Mouse (Mus musculus) heart, embryonic 16.5 days (tissue): ENCODE results near the gene Wipf1. TPM values are rescaled to one million over a fixed set of nuclear protein-coding genes. Genes with fewer than 3 reads are reported as not detected.
A peak's percentile ranks its signal among the peaks of the same experiment; 100 is the strongest.

Source experiments
- ATAC-seq: fragments of 200-750 bp; cut with Nextera tagmentation; replicated peaks from 2 replicates; pipeline ENCODE4 v1.8.0; 2017; ENCODE audit warnings: moderate number of reproducible peaks; ENCODE audit not compliant: insufficient read depth, low FRiP score; ENCODE audit errors: extremely low read depth
- H3K27ac ChIP-seq: fragments of 300-500 bp; sonication (generic); 2 replicates; pipeline ENCODE4 v1.5.1; 2014; ENCODE audit warnings: mild to moderate bottlenecking, low read length, control low read depth, moderate library complexity
- H3K27me3 ChIP-seq: fragments of 300-500 bp; sonication (generic); 2 replicates; pipeline ENCODE4 v1.6.1; 2014; ENCODE audit warnings: low read length, mixed read lengths; ENCODE audit not compliant: control insufficient read depth, insufficient read depth
- H3K36me3 ChIP-seq: fragments of 300-500 bp; sonication (generic); 2 replicates; pipeline ENCODE4 v1.6.1; 2014; ENCODE audit not compliant: control insufficient read depth, insufficient read depth
- H3K4me1 ChIP-seq: fragments of 300-500 bp; sonication (generic); 2 replicates; pipeline ENCODE4 v1.6.1; 2014; ENCODE audit warnings: low read length, mixed read lengths; ENCODE audit not compliant: control insufficient read depth, insufficient read depth
- H3K4me2 ChIP-seq: fragments of 300-500 bp; sonication (generic); 2 replicates; pipeline ENCODE4 v1.6.1; 2014; ENCODE audit warnings: low read depth, mild to moderate bottlenecking, control low read depth, low read length
- H3K4me3 ChIP-seq: fragments of 300-500 bp; sonication (generic); 2 replicates; pipeline ENCODE4 v1.5.1; 2014; ENCODE audit warnings: mild to moderate bottlenecking, control low read depth, low read length
- H3K9ac ChIP-seq: fragments of 300-500 bp; sonication (generic); 2 replicates; pipeline ENCODE4 v1.6.1; 2014; ENCODE audit warnings: low read length, control low read depth
- H3K9me3 ChIP-seq: fragments of 300-500 bp; sonication (generic); replicated peaks from 2 replicates; pipeline ENCODE4 v1.6.1; 2016; ENCODE audit warnings: low read length; ENCODE audit not compliant: control insufficient read depth
- WGBS: fragments of 180-500 bp; shearing (Covaris S2); extraction: QIAGEN DNeasy Blood & Tissue Kit; methylation state at CpG from one replicate; pipeline ENCODE4 v1.1.7; 2014; 5-methylcytosine and 5-hydroxymethylcytosine counted together
- polyA plus RNA-seq: library from polyadenylated mRNA; unstranded; fragments of >200 nt; fragmentation: Nextera tagmentation; extraction: Ambion mirVana; gene quantifications from 2 replicates; pipeline ENCODE4 v1.2.1, GENCODE M21; 2015

Wipf1 gene
- polyA plus RNA-seq, 1 experiment from 2014 or later, result 7.4 TPM

DNA sequence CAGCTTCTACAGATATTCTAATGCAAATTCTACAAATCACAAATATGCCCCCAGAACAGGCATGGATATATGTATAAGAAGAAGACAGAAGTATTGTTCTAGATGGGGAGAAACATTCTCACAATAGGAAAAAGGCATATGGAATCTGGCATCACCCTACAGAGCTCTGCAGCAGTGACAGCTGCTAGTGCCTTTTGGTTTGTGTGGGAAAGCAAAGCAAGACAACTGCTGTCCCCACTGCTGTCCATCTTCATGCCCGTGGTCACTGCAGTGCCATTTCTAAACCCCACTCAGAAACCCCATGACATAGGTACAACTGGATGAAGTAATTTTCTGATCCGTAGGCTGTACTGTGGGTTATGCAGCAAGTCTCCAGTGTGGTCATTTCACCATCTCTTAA lies 136.8 kb downstream of the Wipf1 start:
- Histone ChIP-seq H3K27ac (no peak overlapping the region), H3K9ac (no peak overlapping the region), H3K27me3 (no peaks in the 10 kb centered on the region), H3K9me3 (no peaks in the 10 kb centered on the region), H3K4me3 (no peak overlapping the region), H3K36me3 (no peaks in the 10 kb centered on the region), H3K4me2 (no peak overlapping the region), H3K4me1 (no peaks in the 10 kb centered on the region)
- WGBS, result 76% methylated on average over 2 of the region's 2 CpGs
- ATAC-seq, result no peak

- Histone ChIP-seq H3K4me3 (no peak overlapping the region), H3K4me1 (peaks cover 5% of the 10 kb centered on the region; the same call in 1 of the 2 replicates), H3K9ac (no peak overlapping the region), H3K27me3 (no peaks in the 10 kb centered on the region), H3K27ac (no peak overlapping the region), H3K4me2 (no peak overlapping the region), H3K9me3 (no peaks in the 10 kb centered on the region), H3K36me3 (no peaks in the 10 kb centered on the region)
- 84% methylated on average over 3 of the region's 3 CpGs for WGBS
- no peak for ATAC-seq
These were observed 139.6 kb downstream of the Wipf1 start for GRCm38 (mm10) chr2:73389951-73390350.

DNA sequence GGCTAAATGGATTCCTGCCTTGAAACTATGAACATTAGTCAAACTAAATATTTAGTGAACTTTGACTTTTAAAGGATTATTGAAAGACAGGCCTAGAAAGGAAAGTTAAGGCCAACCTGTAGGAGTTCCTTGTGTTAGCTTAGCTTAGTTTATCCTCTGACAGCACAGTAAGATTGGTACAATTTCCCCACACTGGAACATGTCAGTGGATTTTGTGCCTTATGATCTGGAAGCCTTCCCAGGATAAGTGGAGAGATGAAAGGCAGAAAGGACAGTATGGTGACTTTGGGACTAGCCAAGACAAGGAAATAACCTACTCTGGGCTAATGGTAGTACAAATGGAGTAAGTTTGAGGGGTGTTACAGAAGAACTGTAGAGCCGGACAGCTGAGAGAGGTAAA lies 141.7 kb downstream of the Wipf1 start:
- Histone ChIP-seq H3K36me3 (no peaks in the 10 kb centered on the region), H3K9ac (no peak overlapping the region), H3K27me3 (no peaks in the 10 kb centered on the region), H3K4me2 (no peak overlapping the region), H3K4me1 (peaks cover 6% of the 10 kb centered on the region; the same call in 1 of the 2 replicates), H3K4me3 (no peak overlapping the region), H3K9me3 (no peaks in the 10 kb centered on the region), H3K27ac (no peak overlapping the region)
- no peak for ATAC-seq
- 83% methylated on average over 1 of the region's 1 CpGs for WGBS

DNA sequence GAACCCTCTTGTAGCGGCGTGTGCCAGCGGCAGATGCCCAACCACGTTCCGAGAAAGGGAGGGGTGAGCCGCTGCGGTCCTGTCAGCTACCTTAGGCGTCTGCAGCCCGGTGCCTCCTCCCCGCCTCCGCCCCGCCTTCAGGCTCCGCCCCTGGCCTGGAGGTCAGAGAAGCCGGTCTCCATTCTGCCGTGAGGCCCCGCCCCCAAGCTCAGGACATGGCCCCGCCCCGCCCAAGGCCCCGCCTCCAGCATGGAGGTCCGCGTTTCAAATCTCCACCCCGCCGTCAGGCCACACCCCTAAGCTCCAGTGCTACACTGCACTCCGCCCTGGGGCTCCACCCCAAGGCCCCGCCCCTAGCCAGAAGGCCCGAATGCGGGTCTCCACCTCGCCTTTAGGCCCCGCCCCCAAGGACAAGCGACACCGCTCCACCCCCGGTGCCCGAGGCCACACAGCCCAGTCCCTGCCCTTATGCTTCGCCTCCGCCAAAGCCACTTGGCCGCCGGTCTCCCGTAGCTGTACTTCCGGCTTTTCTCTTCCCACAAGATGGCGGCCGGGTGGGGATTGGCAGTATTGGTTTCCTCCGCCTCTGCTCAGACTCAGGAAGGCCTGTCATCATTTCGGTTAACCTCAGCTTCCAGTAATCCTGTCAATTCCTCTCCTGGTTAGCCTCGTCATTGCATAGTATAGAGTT lies 143.0 kb downstream of the Wipf1 start, which contains the start of gene Gpr155:
Gene Gpr155, minus strand, starts transcription at position 217 of the 691 bp plus-strand sequence.
- peak; percentile 99 for ATAC-seq
- Histone ChIP-seq H3K36me3 (no peaks in the 10 kb centered on the region), H3K27ac (peak within 1 kb of the TSS; percentile 64), H3K9me3 (no peaks in the 10 kb centered on the region), H3K4me3 (peak within 1 kb of the TSS; percentile 66), H3K27me3 (no peaks in the 10 kb centered on the region), H3K9ac (peak within 1 kb of the TSS; percentile 69), H3K4me1 (peaks cover 6% of the 10 kb centered on the region; the same call in 1 of the 2 replicates), H3K4me2 (peak within 1 kb of the TSS; percentile 75)
- under 1% methylated on average over 40 of the region's 44 CpGs for WGBS

DNA sequence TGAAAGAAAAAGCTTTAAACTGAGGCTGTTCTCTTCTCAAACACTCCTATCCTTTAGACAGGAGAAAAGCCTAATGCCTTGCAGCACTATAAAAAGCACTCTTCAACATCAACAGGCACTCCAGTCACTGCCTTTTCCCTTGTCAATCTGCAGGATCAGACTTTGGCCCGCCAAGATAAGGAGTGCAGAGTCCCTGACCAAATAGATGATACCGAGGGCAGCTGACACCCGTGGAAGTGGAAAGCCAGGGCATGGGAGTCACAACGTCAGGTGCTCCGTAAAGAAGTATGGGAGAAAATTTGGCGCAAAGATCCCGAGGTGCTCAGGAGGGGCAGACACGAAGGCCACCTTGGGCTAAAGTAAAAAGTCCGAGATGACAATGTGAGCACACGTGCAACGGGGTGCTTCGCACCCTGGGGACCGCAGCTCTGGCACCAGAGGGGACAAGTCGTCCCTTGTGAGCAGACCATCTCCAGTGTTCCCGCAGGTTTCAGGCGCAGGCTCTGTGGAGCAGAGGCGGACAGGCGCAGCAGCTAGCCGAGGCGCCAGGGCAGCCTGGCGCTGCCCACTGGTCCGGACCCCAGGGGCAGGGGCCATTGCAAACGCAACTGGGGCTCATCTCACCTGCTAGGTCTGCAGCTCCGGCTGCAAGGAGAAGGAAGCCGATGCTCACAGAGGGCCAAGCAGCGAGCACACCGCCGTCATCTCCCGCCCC lies 143.7 kb downstream of the Wipf1 start:
- WGBS, result under 1% methylated on average over 29 of the region's 29 CpGs
- H3K36me3 ChIP-seq, result no peaks in the 10 kb centered on the region
- ATAC-seq, result peak; percentile 23

GRCm38 (mm10) chr2:73385172-73385571 lies 144.4 kb downstream of the Wipf1 start:
- H3K27me3 ChIP-seq, result no peaks in the 10 kb centered on the region
- H3K4me1 ChIP-seq, result peaks cover 6% of the 10 kb centered on the region; the same call in 1 of the 2 replicates
- peak overlapping the region; percentile 66 for H3K4me3 ChIP-seq
- peak overlapping the region; percentile 75 for H3K4me2 ChIP-seq
- H3K27ac ChIP-seq, result 0 out of 2 replicates have a peak overlapping the region, but pooled peaks have one; percentile 64
- no peak for ATAC-seq
- no peak overlapping the region for H3K9ac ChIP-seq
- WGBS, result 67% methylated on average over 4 of the region's 4 CpGs
- H3K9me3 ChIP-seq, result no peaks in the 10 kb centered on the region
- no peaks in the 10 kb centered on the region for H3K36me3 ChIP-seq

More for the DNA sequence above, 143.7 kb downstream of the Wipf1 start:
- Histone ChIP-seq H3K27me3 (no peaks in the 10 kb centered on the region), H3K27ac (peak overlapping the region; percentile 64), H3K4me2 (peak overlapping the region; percentile 75), H3K4me1 (peaks cover 6% of the 10 kb centered on the region; the same call in 1 of the 2 replicates), H3K9ac (peak overlapping the region; percentile 69), H3K9me3 (no peaks in the 10 kb centered on the region), H3K4me3 (peak overlapping the region; percentile 66)

DNA sequence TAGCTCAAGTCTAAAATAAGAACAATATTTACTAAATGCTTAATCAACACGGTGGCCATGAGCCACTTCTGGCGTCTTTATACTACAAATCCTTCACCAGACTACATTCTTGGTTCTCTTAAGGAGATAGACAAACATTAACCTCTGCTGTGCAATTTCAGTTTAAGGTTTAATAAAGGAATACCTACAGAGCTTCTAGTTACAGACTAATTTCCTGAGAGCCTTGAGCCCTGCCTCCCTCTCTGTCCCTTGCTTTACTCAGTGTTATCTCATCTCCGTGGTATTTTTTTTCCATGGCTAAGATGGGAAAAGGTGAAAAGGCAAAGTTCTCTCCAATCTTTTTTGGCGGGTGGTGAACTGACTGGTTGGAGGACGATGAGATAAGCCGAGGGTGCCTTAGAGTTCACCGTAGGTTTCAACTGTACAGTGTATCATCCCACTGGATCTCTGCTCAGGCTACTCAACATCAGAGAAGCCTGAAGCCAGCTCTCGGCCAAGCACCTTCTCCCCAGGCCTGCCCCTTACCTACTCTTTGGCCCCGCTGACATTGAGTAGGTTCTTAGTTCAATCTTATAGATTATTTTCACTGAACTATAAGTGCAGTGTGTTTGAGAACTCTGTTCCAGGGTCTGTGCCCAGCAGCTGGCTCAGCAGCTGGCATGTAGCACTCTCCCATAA lies 149.1 kb downstream of the Wipf1 start:
- Histone ChIP-seq H3K27me3 (no peaks in the 10 kb centered on the region), H3K4me1 (0 out of 2 replicates have a peak, but pooled peaks cover 3% of the 10 kb centered on the region), H3K9ac (no peak overlapping the region), H3K4me3 (no peak overlapping the region), H3K27ac (no peak overlapping the region), H3K4me2 (no peak overlapping the region), H3K9me3 (no peaks in the 10 kb centered on the region), H3K36me3 (no peaks in the 10 kb centered on the region)
- 54% methylated on average over 9 of the region's 9 CpGs for WGBS
- no peak for ATAC-seq

- H3K9me3 ChIP-seq, result no peaks in the 10 kb centered on the region
- H3K4me2 ChIP-seq, result no peak overlapping the region
- no peaks in the 10 kb centered on the region for H3K4me1 ChIP-seq
- no peaks in the 10 kb centered on the region for H3K27me3 ChIP-seq
- H3K4me3 ChIP-seq, result no peak overlapping the region
- 76% methylated on average over 5 of the region's 5 CpGs for WGBS
- no peak overlapping the region for H3K27ac ChIP-seq
- no peak overlapping the region for H3K9ac ChIP-seq
- ATAC-seq, result no peak
- no peaks in the 10 kb centered on the region for H3K36me3 ChIP-seq
These were observed 149.9 kb downstream of the Wipf1 start for GRCm38 (mm10) chr2:73379656-73380055.
